Mouse (Mus musculus) megakaryocyte, embryonic 14.5 days (primary cell): Measurements from ENCODE around the gene Lrrc25. TPM values are rescaled to one million over a fixed set of nuclear protein-coding genes. Genes with fewer than 3 reads are reported as not detected.

Experiments
- H3K27me3 ChIP-seq: replicated peaks from 2 replicates; pipeline ENCODE3; 2012; ENCODE audit warnings: inconsistent platforms
- H3K36me3 ChIP-seq: replicated peaks from 2 replicates; pipeline ENCODE3; 2012; ENCODE audit warnings: low read length, inconsistent platforms, mixed read lengths
- H3K4me1 ChIP-seq: 2 replicates; pipeline ENCODE4 v1.6.1; 2012; ENCODE audit warnings: inconsistent platforms
- H3K4me3 ChIP-seq: replicated peaks from 2 replicates; pipeline ENCODE3; 2012; ENCODE audit warnings: moderate library complexity, mild to moderate bottlenecking, inconsistent platforms
- H3K9me3 ChIP-seq: 2 replicates; pipeline ENCODE4 v1.6.1; 2012; ENCODE audit warnings: inconsistent platforms
- FLI1 ChIP-seq: IDR thresholded peaks from 2 replicates; pipeline ENCODE4 v1.6.1; 2012; ENCODE audit warnings: low read length, inconsistent platforms, mixed read lengths
- GATA1 ChIP-seq: IDR thresholded peaks from 3 replicates; pipeline ENCODE4 v1.6.1; 2012; ENCODE audit warnings: mixed read lengths, low read length, inconsistent platforms, borderline replicate concordance
- polyA plus RNA-seq: library from polyadenylated mRNA; stranded (reverse); fragments of >175 nt; gene quantifications from 2 replicates; pipeline ENCODE4 v1.2.3, GENCODE M21; 2012; ENCODE audit warnings: low replicate concordance; ENCODE audit not compliant: insufficient read depth

Gene Lrrc25
- polyA plus RNA-seq, 1 experiment: 34.7 TPM

GRCm38 (mm10) chr8:70591569-70591968 is 24.4 kb upstream of the Lrrc25 start:
- Histone ChIP-seq H3K4me3 (peak overlapping the region; percentile 14), H3K4me1 (peaks cover 69% of the 10 kb centered on the region), H3K9me3 (no peaks in the 10 kb centered on the region), H3K36me3 (peaks cover 84% of the 10 kb centered on the region), H3K27me3 (no peaks in the 10 kb centered on the region)
- TF ChIP-seq GATA1: no peak
- TF ChIP-seq FLI1: no peak

- Histone ChIP-seq H3K4me3 (peak overlapping the region; percentile 95), H3K27me3 (no peaks in the 10 kb centered on the region), H3K36me3 (peaks cover 84% of the 10 kb centered on the region), H3K4me1 (peaks cover 71% of the 10 kb centered on the region), H3K9me3 (no peaks in the 10 kb centered on the region)
- TF ChIP-seq GATA1 (no peak), FLI1 (no peak)
Measured at GRCm38 (mm10) chr8:70593173-70593572, 22.8 kb upstream of the Lrrc25 start.

- Histone ChIP-seq H3K36me3 (peaks cover 84% of the 10 kb centered on the region), H3K9me3 (no peaks in the 10 kb centered on the region), H3K27me3 (no peaks in the 10 kb centered on the region), H3K4me1 (peaks cover 70% of the 10 kb centered on the region), H3K4me3 (peak within 1 kb of the TSS; percentile 95)
- TF ChIP-seq FLI1 (no peak), GATA1 (no peak)
Measured at GRCm38 (mm10) chr8:70593961-70594609, 21.9 kb upstream of the Lrrc25 start, which contains the start of gene Isyna1. Gene Isyna1, plus strand, starts transcription at chr8:70594373.

GRCm38 (mm10) chr8:70594621-70595564 is 21.1 kb upstream of the Lrrc25 start:
- H3K4me1 ChIP-seq: peaks cover 70% of the 10 kb centered on the region

GRCm38 (mm10) chr8:70595811-70596210 is 20.1 kb upstream of the Lrrc25 start:
- Histone ChIP-seq H3K9me3 (no peaks in the 10 kb centered on the region), H3K4me3 (peak overlapping the region; percentile 15), H3K36me3 (peaks cover 86% of the 10 kb centered on the region), H3K27me3 (no peaks in the 10 kb centered on the region), H3K4me1 (peaks cover 72% of the 10 kb centered on the region)
- TF ChIP-seq FLI1: no peak
- no peak for TF ChIP-seq GATA1

More at GRCm38 (mm10) chr8:70594621-70595564, 21.1 kb upstream of the Lrrc25 start:
- Histone ChIP-seq H3K27me3 (no peaks in the 10 kb centered on the region), H3K36me3 (peaks cover 85% of the 10 kb centered on the region), H3K9me3 (no peaks in the 10 kb centered on the region), H3K4me3 (peak overlapping the region; percentile 95)
- TF ChIP-seq FLI1 (no peak), GATA1 (no peak)

DNA sequence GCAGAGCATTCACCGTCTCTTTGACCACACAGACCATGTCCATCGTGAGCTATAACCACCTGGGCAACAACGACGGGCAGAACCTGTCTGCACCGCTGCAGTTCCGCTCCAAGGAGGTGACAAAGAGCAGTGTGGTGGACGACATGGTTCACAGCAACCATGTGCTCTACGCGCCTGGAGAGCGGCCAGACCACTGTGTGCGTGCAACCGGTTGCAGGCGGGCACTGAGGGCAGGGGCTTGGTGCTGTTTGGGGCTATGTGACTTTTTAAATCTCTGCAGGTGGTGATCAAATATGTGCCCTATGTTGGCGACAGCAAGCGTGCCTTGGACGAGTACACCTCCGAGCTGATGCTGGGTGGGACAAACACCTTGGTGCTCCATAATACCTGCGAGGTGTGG is 19.7 kb upstream of the Lrrc25 start:
- TF ChIP-seq GATA1: no peak
- TF ChIP-seq FLI1: no peak
- Histone ChIP-seq H3K27me3 (no peaks in the 10 kb centered on the region), H3K4me3 (peak overlapping the region; percentile 15), H3K9me3 (no peaks in the 10 kb centered on the region), H3K36me3 (peaks cover 85% of the 10 kb centered on the region), H3K4me1 (peaks cover 75% of the 10 kb centered on the region)

GRCm38 (mm10) chr8:70596775-70597416 is 19.1 kb upstream of the Lrrc25 start:
- Histone ChIP-seq H3K27me3 (no peaks in the 10 kb centered on the region), H3K4me3 (no peak overlapping the region), H3K4me1 (peaks cover 75% of the 10 kb centered on the region), H3K36me3 (peaks cover 85% of the 10 kb centered on the region), H3K9me3 (0 out of 2 replicates have a peak, but pooled peaks cover under 1% of the 10 kb centered on the region)
- TF ChIP-seq FLI1: no peak
- TF ChIP-seq GATA1: no peak

GRCm38 (mm10) chr8:70597417-70598272 is 18.3 kb upstream of the Lrrc25 start:
- Histone ChIP-seq H3K27me3 (no peaks in the 10 kb centered on the region), H3K36me3 (peaks cover 85% of the 10 kb centered on the region), H3K9me3 (peaks cover 6% of the 10 kb centered on the region), H3K4me3 (no peak overlapping the region), H3K4me1 (peaks cover 82% of the 10 kb centered on the region)
- no peak for TF ChIP-seq GATA1
- no peak for TF ChIP-seq FLI1

DNA sequence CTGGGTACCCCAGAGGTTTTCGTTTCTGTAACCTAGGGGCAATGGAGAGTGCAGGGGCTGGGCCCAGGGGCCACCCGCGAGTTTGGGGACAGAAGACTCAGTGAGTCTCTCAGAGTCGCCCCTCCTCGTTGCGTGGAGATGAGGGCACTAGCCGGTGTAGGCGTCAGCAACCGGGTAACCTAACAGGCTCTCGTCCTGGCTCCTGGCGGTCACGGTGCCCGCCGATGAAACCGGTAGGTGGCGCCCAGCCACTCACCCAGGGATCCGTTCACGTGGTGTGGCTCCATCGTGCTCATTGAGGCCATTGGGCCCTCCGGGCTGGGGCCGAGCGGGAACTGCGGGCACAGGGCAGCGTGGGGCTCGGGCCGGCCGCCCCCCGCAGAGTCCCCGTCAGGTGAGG is 17.7 kb upstream of the Lrrc25 start:
- peaks cover 6% of the 10 kb centered on the region for H3K9me3 ChIP-seq
- peaks cover 85% of the 10 kb centered on the region for H3K36me3 ChIP-seq
- H3K27me3 ChIP-seq: no peaks in the 10 kb centered on the region
- TF ChIP-seq FLI1 (no peak), GATA1 (no peak)
- no peak overlapping the region for H3K4me3 ChIP-seq
- H3K4me1 ChIP-seq: peaks cover 83% of the 10 kb centered on the region
